Mouse (Mus musculus): ENCODE data around the gene Strc.

Gene Strc

DNA sequence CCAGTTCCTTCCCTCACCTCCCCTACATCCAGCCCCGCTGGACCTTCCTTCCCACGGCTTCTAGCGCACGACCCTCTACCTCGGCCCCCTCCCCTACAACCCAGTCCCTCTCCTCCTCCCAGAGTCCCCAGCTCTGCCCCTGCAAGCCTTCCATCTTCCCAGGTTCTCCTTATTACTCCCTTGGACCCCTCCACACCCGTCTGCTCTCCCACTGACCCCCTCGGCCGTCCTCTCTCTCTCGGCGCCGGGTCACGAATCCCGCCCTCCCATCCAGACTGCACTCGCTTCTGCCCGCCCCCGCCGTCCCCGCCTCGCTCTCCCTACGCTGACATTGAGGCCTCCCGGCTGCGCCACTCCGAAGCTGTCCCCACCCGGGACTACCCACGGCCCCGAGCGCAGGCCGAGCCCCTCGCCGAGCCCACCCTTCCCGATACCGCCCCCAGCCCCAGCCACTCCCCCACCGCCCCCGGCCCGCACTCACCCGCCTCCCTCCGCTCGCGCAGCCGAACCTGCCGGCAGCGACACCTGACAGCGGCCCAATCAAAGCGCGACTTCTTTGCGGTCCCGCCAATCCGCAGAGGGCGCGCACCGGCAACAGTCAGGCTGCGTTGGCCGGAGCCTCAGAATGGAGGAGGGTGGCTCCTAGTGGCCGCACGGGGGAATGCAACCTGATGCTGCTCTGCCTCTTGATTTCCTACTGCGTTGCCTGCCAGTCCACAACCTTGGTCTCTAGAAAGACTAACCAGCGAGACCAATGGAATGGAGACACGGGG is 32.0 kb downstream of the Strc start, which contains the start of gene Ppip5k1:
TSS of gene Ppip5k1 (minus strand) at position 577 of the 773 bp plus-strand sequence.
- DNase-seq: peak; percentile 97 to 98

DNA sequence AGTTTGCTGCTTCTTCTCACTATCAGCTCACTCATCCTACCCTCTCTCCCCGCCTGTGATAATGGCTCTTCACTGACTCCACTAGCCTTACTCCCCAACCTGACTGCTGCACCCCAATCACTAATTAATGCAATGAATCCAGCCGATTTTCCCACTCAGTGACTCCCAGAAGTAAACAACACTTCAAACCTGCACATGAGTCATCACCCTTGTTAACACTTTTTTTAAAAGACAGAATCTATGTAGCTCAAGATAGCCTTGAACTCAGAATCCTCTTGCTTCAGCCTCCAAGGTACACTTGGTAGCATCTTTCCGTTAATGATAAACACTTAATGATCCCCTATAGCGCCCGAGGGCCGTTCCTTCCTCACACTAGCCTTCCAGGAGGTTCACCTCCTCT is 32.6 kb downstream of the Strc start:
- peak in 1 of 2 experiments; percentile 9 for DNase-seq

GRCm38 (mm10) chr2:121353156-121353555 is 33.8 kb downstream of the Strc start:
- no peak for DNase-seq

DNA sequence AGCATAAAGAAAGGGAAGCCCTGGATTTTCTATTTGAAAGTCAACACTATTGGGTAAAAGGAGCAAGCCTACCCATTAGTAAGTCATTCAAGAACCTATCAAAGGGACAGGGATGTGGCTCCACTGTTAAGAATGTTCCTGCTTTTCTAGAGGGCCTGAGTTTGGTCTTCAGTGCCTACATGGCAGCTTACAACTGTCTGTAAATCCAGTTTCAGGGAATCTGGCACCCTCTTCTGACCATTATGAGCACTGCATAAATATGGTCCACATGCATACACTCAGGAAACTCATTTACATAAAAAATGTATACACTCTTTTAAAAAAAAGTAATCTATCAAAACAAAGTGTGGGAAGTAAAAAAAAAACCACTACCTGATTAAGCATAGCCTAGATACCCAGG is 47.9 kb downstream of the Strc start:
- peak in 1 of 2 experiments; percentile 8 for DNase-seq

DNA sequence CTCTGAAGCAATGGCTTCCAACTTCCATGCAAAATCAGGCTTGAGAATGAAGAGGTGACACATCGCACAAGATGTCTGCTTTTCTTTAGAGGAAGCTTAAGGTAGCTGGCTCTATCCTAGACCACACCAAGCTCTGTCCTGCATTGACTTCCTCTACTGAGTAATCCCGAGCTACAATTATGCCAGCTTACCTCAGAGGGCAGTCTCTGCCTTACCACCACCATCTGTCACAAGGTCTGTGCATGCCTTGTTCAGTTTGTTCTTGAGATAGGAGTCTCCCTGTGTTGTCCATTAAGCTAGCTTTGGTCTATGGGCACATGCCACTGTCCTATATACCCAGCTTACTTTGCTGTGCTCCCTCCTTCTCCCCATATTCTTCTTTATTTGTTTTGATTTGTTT is 57.5 kb downstream of the Strc start:
- no peak for DNase-seq

- DNase-seq: peak; percentile 28 to 40
These were observed 63.1 kb downstream of the Strc start for GRCm38 (mm10) chr2:121323693-121324470.

- DNase-seq: no peak
These were observed 63.9 kb downstream of the Strc start for GRCm38 (mm10) chr2:121323041-121323440.

DNA sequence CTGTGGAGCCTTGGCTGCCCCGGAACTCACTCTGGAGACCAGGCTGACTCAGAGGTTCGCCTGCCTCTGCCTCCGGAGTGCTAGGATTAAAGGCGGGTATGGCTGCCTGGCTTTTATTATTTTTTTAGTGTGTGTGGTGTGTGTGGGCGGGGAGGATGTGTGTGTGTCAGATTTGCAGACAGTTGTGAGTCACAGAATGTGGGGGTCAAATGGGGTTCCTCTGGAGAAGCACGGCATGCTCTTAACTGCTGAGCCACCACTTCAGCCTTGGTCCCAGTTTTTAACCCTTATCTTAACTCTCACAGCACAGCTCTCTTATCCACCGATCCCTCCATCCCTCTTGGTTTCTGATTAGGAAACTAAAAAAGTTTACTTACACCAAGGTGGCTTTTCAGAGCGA is 70.7 kb downstream of the Strc start:
- no peak for DNase-seq
